Mouse (Mus musculus) midbrain, embryonic 13.5 days (tissue): ENCODE measurements around the gene Zfp874a. TPM values are rescaled to one million over a fixed set of nuclear protein-coding genes. Genes with fewer than 3 reads are reported as not detected.
"Not testable (repeated sequence)": the region's sequence is repeated elsewhere in the genome, so short reads cannot be mapped to it uniquely, and the experiment has no call there.

Source experiments
- ATAC-seq: fragments of 200-750 bp; cut with Nextera tagmentation; 2 replicates; pipeline ENCODE4 v1.8.0; 2017; ENCODE audit warnings: mild to moderate bottlenecking, moderate TSS enrichment, moderate library complexity
- H3K27ac ChIP-seq: fragments of 300-500 bp; sonication (generic); 2 replicates; pipeline ENCODE4 v1.5.1; 2015; ENCODE audit warnings: inconsistent platforms, mild to moderate bottlenecking, moderate library complexity
- H3K27me3 ChIP-seq: fragments of 300-500 bp; sonication (generic); 2 replicates; pipeline ENCODE4 v1.6.1; 2015; ENCODE audit warnings: mild to moderate bottlenecking, inconsistent platforms
- H3K36me3 ChIP-seq: fragments of 300-500 bp; sonication (generic); 2 replicates; pipeline ENCODE4 v1.6.1; 2015; ENCODE audit warnings: mild to moderate bottlenecking, inconsistent platforms
- H3K4me1 ChIP-seq: fragments of 300-500 bp; sonication (generic); replicated peaks from 2 replicates; pipeline ENCODE4 v1.6.1; 2015; ENCODE audit warnings: inconsistent platforms
- H3K4me2 ChIP-seq: fragments of 300-500 bp; sonication (generic); replicated peaks from 2 replicates; pipeline ENCODE4 v1.6.1; 2015; ENCODE audit warnings: moderate library complexity, mild to moderate bottlenecking, inconsistent platforms
- H3K4me3 ChIP-seq: fragments of 300-500 bp; sonication (generic); replicated peaks from 2 replicates; pipeline ENCODE4 v1.5.1; 2015; ENCODE audit warnings: mild to moderate bottlenecking, inconsistent platforms
- H3K9ac ChIP-seq: fragments of 300-500 bp; sonication (generic); replicated peaks from 2 replicates; pipeline ENCODE4 v1.6.1; 2015; ENCODE audit warnings: mild to moderate bottlenecking, inconsistent platforms
- H3K9me3 ChIP-seq: fragments of 300-500 bp; sonication (generic); 2 replicates; pipeline ENCODE4 v1.6.1; 2016; ENCODE audit warnings: mild to moderate bottlenecking, inconsistent platforms
- WGBS: fragments of 180-500 bp; shearing (Covaris S2); methylation state at CpG from one replicate; pipeline ENCODE4 v1.1.7; 2015; 5-methylcytosine and 5-hydroxymethylcytosine counted together
- polyA plus RNA-seq: library from polyadenylated mRNA; unstranded; fragments of >200 nt; fragmentation: Nextera tagmentation; extraction: Ambion mirVana; gene quantifications from 2 replicates; pipeline ENCODE4 v1.2.1, GENCODE M21; 2015

Zfp874a gene
- polyA plus RNA-seq, 1 experiment from 2014 or later: 7.3 TPM

DNA sequence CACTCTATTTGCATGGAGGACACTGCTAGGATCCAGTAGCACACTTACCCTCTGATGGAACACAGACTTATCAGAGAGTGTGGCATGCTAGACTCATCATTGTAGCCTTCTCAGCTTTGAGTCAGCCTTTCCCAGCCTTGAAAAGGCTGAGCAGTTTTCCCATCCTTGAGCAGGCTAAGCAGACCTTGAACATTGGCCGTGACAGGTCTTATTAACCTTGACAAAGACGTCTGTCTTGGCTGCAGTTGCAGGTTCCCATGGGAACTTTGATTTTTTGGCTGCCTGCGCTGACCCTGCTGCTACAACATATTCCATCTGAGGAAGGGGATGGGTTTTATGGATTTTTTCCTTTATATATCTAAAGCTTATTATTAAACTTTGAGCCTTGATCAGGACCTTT lies 23.3 kb downstream of the Zfp874a start:
- Histone ChIP-seq H3K36me3 (no peaks in the 10 kb centered on the region), H3K27me3 (no peaks in the 10 kb centered on the region), H3K4me1 (no peaks in the 10 kb centered on the region), H3K9ac (no peak overlapping the region), H3K9me3 (no peaks in the 10 kb centered on the region), H3K4me3 (no peak overlapping the region), H3K4me2 (no peak overlapping the region), H3K27ac (no peak overlapping the region)
- 76% methylated on average over 3 of the region's 3 CpGs for WGBS
- ATAC-seq: no peak

DNA sequence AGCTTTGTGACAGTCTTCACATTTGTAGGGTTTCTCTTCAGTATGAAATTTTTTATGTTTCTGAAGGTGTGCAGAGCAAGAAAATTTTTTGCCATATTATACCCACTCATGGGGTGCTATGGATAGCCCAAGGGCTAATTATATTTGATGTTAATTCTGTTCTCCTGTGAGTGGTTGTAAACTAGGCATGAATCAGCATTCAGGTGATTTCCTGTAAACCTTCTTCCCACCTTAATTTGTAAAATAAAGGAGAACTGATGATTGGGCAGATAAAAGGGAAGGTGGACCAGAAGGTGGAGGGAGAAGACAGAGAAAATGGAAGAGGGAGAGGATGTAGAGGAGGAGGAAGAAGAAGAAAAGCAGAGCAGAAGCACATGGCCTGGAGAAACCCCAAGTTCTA lies 25.7 kb downstream of the Zfp874a start:
- H3K27ac ChIP-seq, ATAC-seq: not testable (repeated sequence)

GRCm38 (mm10) chr13:67422532-67422931 lies 28.9 kb downstream of the Zfp874a start:
- not testable (repeated sequence) for H3K9me3 ChIP-seq, ATAC-seq, H3K4me3 ChIP-seq, H3K9ac ChIP-seq, H3K4me1 ChIP-seq, H3K4me2 ChIP-seq, H3K27ac ChIP-seq, H3K36me3 ChIP-seq, H3K27me3 ChIP-seq
- 79% methylated on average over 2 of the region's 2 CpGs for WGBS

More for the DNA sequence above, 25.7 kb downstream of the Zfp874a start:
- not testable (repeated sequence) for H3K4me1 ChIP-seq, H3K4me3 ChIP-seq, H3K27me3 ChIP-seq, H3K36me3 ChIP-seq, H3K9ac ChIP-seq, H3K9me3 ChIP-seq, H3K4me2 ChIP-seq

- ATAC-seq: peak; percentile 87
- H3K27me3 ChIP-seq: 0 out of 2 replicates have a peak, but pooled peaks cover 4% of the 10 kb centered on the region
- 3% methylated on average over 22 of the region's 22 CpGs for WGBS
- H3K36me3 ChIP-seq: no peaks in the 10 kb centered on the region
- H3K4me2 ChIP-seq: peak within 1 kb of the TSS; percentile 88
- peak within 1 kb of the TSS; percentile 68 for H3K9ac ChIP-seq
- peaks cover 6% of the 10 kb centered on the region; the same call in 1 of the 2 replicates for H3K4me1 ChIP-seq
- H3K9me3 ChIP-seq: no peaks in the 10 kb centered on the region
- H3K4me3 ChIP-seq: peak within 1 kb of the TSS; percentile 65
- H3K27ac ChIP-seq: no peak within 1 kb of the TSS
Observed at GRCm38 (mm10) chr13:67421207-67421857, 30.1 kb downstream of the Zfp874a start, which contains the start of gene Zfp459. Zfp459 (minus strand) TSS chr13:67421418.

DNA sequence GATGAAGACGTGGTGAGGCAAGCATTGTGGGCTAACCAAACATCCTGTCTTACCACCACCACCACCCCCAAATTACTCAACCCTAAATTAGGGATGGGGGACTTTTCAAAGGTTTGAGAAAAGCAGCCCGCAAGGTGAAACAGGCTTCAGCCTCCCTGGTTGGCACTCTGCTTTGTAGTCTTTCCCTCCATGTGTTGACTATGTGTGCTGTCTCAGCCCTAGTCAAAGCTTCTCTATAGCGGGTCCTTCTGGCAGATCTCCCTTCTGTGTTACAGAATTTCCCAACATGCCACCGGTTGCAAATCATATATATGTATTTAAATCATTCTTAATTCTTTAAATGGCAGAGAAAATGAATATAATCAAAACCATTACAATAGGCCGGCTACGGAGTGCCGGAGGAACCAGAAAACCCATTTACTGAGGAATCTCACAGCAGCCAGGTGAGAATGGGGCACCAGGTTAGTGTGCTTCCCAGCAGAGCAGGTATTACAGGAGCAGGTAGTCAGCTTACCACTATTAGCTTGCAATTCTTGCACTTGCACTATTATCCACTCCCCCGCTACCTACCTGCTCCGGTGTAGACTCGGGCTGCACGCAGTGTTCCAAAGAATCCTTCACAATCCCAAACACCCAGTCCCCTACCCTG lies 30.7 kb downstream of the Zfp874a start:
- Histone ChIP-seq H3K9me3 (no peaks in the 10 kb centered on the region), H3K9ac (peak overlapping the region; percentile 68), H3K4me3 (peak overlapping the region; percentile 65), H3K27ac (no peak overlapping the region), H3K4me2 (peak overlapping the region; percentile 88), H3K36me3 (no peaks in the 10 kb centered on the region), H3K4me1 (peaks cover 6% of the 10 kb centered on the region; the same call in 1 of the 2 replicates), H3K27me3 (0 out of 2 replicates have a peak, but pooled peaks cover 4% of the 10 kb centered on the region)
- 39% methylated on average over 11 of the region's 11 CpGs for WGBS
- no peak for ATAC-seq

DNA sequence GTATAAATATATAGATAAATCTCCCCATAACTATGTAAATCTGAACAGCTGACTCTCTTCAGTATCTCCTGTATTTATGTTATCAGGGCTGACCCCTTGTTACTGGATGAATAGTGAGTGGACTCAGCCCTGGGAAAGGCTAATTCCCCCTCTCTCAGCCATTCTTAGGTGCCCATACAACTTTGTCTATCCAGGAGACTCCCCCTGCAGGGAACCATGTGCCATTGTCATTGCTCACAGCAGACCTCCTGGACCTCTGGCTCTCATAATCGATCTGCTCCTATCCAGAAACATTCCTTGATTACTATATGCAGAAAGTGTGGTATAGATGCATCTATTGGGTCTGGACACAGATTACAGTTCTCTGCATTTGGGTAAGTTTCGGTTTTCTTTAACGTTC lies 34.6 kb downstream of the Zfp874a start:
- Histone ChIP-seq H3K27ac (no peak overlapping the region), H3K9ac (no peak overlapping the region), H3K36me3 (no peaks in the 10 kb centered on the region), H3K4me2 (no peak overlapping the region), H3K27me3 (0 out of 2 replicates have a peak, but pooled peaks cover 4% of the 10 kb centered on the region), H3K4me1 (peaks cover 6% of the 10 kb centered on the region; the same call in 1 of the 2 replicates), H3K9me3 (no peaks in the 10 kb centered on the region), H3K4me3 (no peak overlapping the region)
- 89% methylated on average over 3 of the region's 3 CpGs for whole genome bisulfite sequencing
- ATAC-seq: no peak

DNA sequence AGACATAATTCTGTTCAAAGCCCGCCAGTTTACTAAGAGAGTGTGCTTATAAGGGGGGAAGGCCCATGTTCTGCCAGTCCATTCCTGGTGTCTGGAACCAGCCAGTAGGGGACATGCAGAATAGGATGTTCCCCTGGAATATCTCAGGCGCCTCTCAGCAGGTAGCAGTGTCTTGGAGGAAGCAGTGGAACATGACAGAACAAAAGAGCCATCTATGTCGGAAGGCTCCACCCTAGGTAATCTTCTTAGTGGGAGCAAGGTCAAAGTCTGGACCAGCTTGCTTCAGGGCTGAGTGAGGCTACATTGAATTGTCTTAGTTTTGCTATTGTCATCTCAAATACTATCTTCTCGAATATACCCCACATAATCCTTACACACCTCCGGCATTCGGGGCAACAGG lies 35.7 kb downstream of the Zfp874a start:
- peaks cover 3% of the 10 kb centered on the region; the same call in 1 of the 2 replicates for H3K4me1 ChIP-seq
- H3K27ac ChIP-seq: no peak overlapping the region
- no peak overlapping the region for H3K4me2 ChIP-seq
- ATAC-seq: no peak
- H3K9me3 ChIP-seq: no peaks in the 10 kb centered on the region
- H3K4me3 ChIP-seq: no peak overlapping the region
- whole genome bisulfite sequencing: 89% methylated on average over 6 of the region's 6 CpGs
- H3K36me3 ChIP-seq: no peaks in the 10 kb centered on the region
- H3K27me3 ChIP-seq: 0 out of 2 replicates have a peak, but pooled peaks cover 4% of the 10 kb centered on the region
- no peak overlapping the region for H3K9ac ChIP-seq

GRCm38 (mm10) chr13:67413634-67414033 lies 37.8 kb downstream of the Zfp874a start:
- not testable (repeated sequence) for H3K9me3 ChIP-seq, H3K9ac ChIP-seq, H3K4me3 ChIP-seq, ATAC-seq, H3K4me2 ChIP-seq, H3K36me3 ChIP-seq, H3K4me1 ChIP-seq, H3K27ac ChIP-seq, H3K27me3 ChIP-seq
- 75% methylated on average over 3 of the region's 3 CpGs for WGBS

- Histone ChIP-seq H3K4me3 (peak within 1 kb of the TSS; percentile 62), H3K9ac (peak within 1 kb of the TSS; percentile 67), H3K4me2 (peak within 1 kb of the TSS; percentile 64)
- H3K4me1 ChIP-seq, H3K27me3 ChIP-seq, H3K9me3 ChIP-seq, H3K27ac ChIP-seq, H3K36me3 ChIP-seq: not testable (repeated sequence)
- ATAC-seq: peak; percentile 97
- WGBS: 4% methylated on average over 14 of the region's 16 CpGs
Observed at GRCm38 (mm10) chr13:67399183-67399903, 52.1 kb downstream of the Zfp874a start, which contains the start of gene Zfp429. Zfp429 (minus strand) TSS chr13:67399819.

GRCm38 (mm10) chr13:67376255-67376654 lies 75.2 kb downstream of the Zfp874a start:
- H3K27ac ChIP-seq, H3K4me1 ChIP-seq, H3K4me3 ChIP-seq, H3K36me3 ChIP-seq, H3K9me3 ChIP-seq, ATAC-seq, H3K9ac ChIP-seq, H3K4me2 ChIP-seq, H3K27me3 ChIP-seq: not testable (repeated sequence)
- WGBS: 60% methylated on average over 3 of the region's 3 CpGs

DNA sequence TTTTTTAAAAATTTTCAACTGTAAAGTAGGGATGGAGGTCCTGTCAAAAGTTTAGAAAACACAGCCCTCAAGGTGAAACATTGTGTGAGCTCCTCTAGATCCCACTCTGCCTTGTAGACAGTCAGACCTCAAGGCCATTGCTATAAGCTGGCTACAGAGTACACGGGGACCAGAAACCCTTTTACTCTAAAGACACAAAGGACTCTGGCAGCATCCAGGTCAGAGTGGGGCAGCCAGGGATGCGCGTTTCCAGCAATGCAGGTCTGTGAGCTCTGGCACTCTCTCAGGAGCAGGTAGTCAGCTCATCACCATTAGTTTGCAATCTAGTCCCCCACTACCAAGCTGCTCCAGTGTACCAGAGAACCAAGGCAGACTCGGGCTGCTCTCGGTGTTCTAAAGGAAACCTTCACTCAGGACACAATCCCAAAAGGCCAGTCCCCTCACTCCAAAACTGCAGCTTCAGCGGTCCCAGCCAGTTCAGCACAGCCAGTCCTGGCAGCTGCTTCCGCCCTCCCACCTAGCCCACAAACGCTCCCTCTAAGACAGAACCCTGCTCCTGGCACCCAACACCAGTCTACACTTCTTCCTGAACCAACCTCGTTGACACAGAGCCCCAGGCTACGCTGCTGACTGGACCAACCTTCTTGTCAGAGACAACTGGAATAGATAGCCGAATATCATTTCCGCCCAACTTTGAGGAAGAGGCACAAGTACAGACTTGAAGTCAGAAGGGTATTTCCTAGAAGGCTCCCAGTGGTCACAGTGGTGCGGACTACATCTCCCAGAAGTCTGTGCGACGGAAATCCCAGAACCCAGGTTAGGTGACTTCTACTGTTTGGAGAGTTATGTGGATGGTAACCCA lies 76.1 kb downstream of the Zfp874a start, which contains the start of the genes Gm28041 and Zfp456:
Gene Gm28041 (minus strand): TSS at position 684 of the 862 bp plus-strand sequence.
Gene Zfp456 (minus strand): TSS at position 761 of the 862 bp plus-strand sequence.
- 19% methylated on average over 15 of the region's 15 CpGs for WGBS
- Histone ChIP-seq H3K4me2 (peak within 1 kb of the TSS; percentile 53), H3K9ac (0 out of 2 replicates have a peak within 1 kb of the TSS, but pooled peaks have one; percentile 2), H3K4me3 (peak within 1 kb of the TSS; percentile 35)
- not testable (repeated sequence) for H3K4me1 ChIP-seq, H3K27me3 ChIP-seq, H3K27ac ChIP-seq, H3K36me3 ChIP-seq, H3K9me3 ChIP-seq
- ATAC-seq: peak; percentile 91
